Mouse (Mus musculus) adrenal gland, adult 10 weeks (tissue): Measurements from ENCODE around the gene Aif1. TPM values are rescaled to one million over a fixed set of nuclear protein-coding genes. Genes with fewer than 3 reads are reported as not detected.

Experiments
- polyA plus RNA-seq: library from polyadenylated mRNA; stranded (reverse); fragments of 350-450 nt; fragmentation: Illumina TruSeq; extraction: RNeasy Lipid Tissue Mini Kit (QIAGEN cat#74804); gene quantifications from one replicate; pipeline ENCODE4 v1.2.3, GENCODE M21; 2014; ENCODE audit warnings: low read depth, low replicate concordance

Aif1 gene
- polyA plus RNA-seq, result 8.7 TPM

GRCm38 (mm10) chr17:35175968-35176367, at the start of gene Aif1:
Gene Aif1 (minus strand): TSS chr17:35176068.

GRCm38 (mm10) chr17:35220156-35220952, 44.5 kb upstream of the Aif1 start, which contains the start of gene Gm16181:
Gene Gm16181 (plus strand): TSS chr17:35220834.

GRCm38 (mm10) chr17:35204494-35205379, 28.9 kb upstream of the Aif1 start, which contains the start of gene Lta:
Gene Lta (minus strand): TSS chr17:35205351.

GRCm38 (mm10) chr17:35201787-35202186, 25.9 kb upstream of the Aif1 start, which contains the start of gene Tnf:
Gene Tnf (minus strand): TSS chr17:35202007.

GRCm38 (mm10) chr17:35193881-35194843, 18.3 kb upstream of the Aif1 start, which contains the start of gene Ltb:
Gene Ltb (plus strand): TSS chr17:35194439.

GRCm38 (mm10) chr17:35187959-35188610, 12.2 kb upstream of the Aif1 start, which contains the start of gene Lst1:
Gene Lst1 (minus strand): TSS chr17:35188439.

GRCm38 (mm10) chr17:35164568-35165450, 11.1 kb downstream of the Aif1 start, which contains the start of gene Prrc2a:
Gene Prrc2a (minus strand): TSS chr17:35164897.

GRCm38 (mm10) chr17:35134801-35135590, 40.9 kb downstream of the Aif1 start, which contains the start of gene Bag6:
Gene Bag6 (plus strand): TSS chr17:35135178.

GRCm38 (mm10) chr17:35131500-35132173, 44.2 kb downstream of the Aif1 start, which contains the start of gene Apom:
Gene Apom (minus strand): TSS chr17:35132050.

GRCm38 (mm10) chr17:35126206-35126611, 49.7 kb downstream of the Aif1 start, which contains the start of gene D17H6S53E:
Gene D17H6S53E (plus strand): TSS chr17:35126373.

GRCm38 (mm10) chr17:35121871-35122303, 54.0 kb downstream of the Aif1 start, which contains the start of gene Csnk2b:
Gene Csnk2b (minus strand): TSS chr17:35122053.

GRCm38 (mm10) chr17:35121143-35121799, 54.6 kb downstream of the Aif1 start, which contains the start of gene Gpank1:
Gene Gpank1 (plus strand): TSS chr17:35121455.

Other genes starting within 250 kb of the Aif1 start
- 3.5 TPM for gene Neu1, start 244.8 kb downstream of the Aif1 start, polyA plus RNA-seq
- gene Hspa1b, start 216.8 kb downstream of the Aif1 start, polyA plus RNA-seq, result 46.5 TPM
- gene Gm20481, start 206.2 kb downstream of the Aif1 start, polyA plus RNA-seq, result not detected
- gene Hspa1a, start 203.9 kb downstream of the Aif1 start, polyA plus RNA-seq, result 23.9 TPM
- gene Hspa1l, start 203.4 kb downstream of the Aif1 start, polyA plus RNA-seq, result not detected
- 9.4 TPM for gene Lsm2, start 194.2 kb downstream of the Aif1 start, polyA plus RNA-seq
- gene Vars, start 175.1 kb downstream of the Aif1 start, polyA plus RNA-seq, result 10.7 TPM
- gene Vwa7, start 159.5 kb downstream of the Aif1 start, polyA plus RNA-seq, result not detected
- not detected for gene Sapcd1, start 148.1 kb downstream of the Aif1 start, polyA plus RNA-seq
- gene Msh5, start 129.3 kb downstream of the Aif1 start, polyA plus RNA-seq, result not detected
- 23.6 TPM for gene Clic1, start 126.1 kb downstream of the Aif1 start, polyA plus RNA-seq
- gene Ddah2, start 117.0 kb downstream of the Aif1 start, polyA plus RNA-seq, result not detected
- not detected for gene Ly6g6c, start 110.7 kb downstream of the Aif1 start, polyA plus RNA-seq
- not detected for gene Mpig6b, start 109.9 kb downstream of the Aif1 start, polyA plus RNA-seq
- gene Ly6g6e, start 99.2 kb downstream of the Aif1 start, polyA plus RNA-seq, result not detected
- not detected for gene Ly6g6d, start 98.0 kb downstream of the Aif1 start, polyA plus RNA-seq
- not detected for gene Ly6g6f, start 90.5 kb downstream of the Aif1 start, polyA plus RNA-seq
- gene Abhd16a, start 86.8 kb downstream of the Aif1 start, polyA plus RNA-seq, result 4.8 TPM
- not detected for gene Ly6g5c, start 67.8 kb downstream of the Aif1 start, polyA plus RNA-seq
- not detected for gene Ly6g5b, start 60.6 kb downstream of the Aif1 start, polyA plus RNA-seq
- gene Gpank1, start 54.6 kb downstream of the Aif1 start, polyA plus RNA-seq, result 1.4 TPM
- 163 TPM for gene Csnk2b, start 54.0 kb downstream of the Aif1 start, polyA plus RNA-seq
- gene D17H6S53E, start 49.7 kb downstream of the Aif1 start, polyA plus RNA-seq, result 1.3 TPM
- not detected for gene Apom, start 44.0 kb downstream of the Aif1 start, polyA plus RNA-seq
- gene Bag6, start 40.9 kb downstream of the Aif1 start, polyA plus RNA-seq, result 11.5 TPM
- 7.2 TPM for gene Prrc2a, start 11.2 kb downstream of the Aif1 start, polyA plus RNA-seq
- gene Lst1, start 12.4 kb upstream of the Aif1 start, polyA plus RNA-seq, result not detected
- not detected for gene Ltb, start 18.4 kb upstream of the Aif1 start, polyA plus RNA-seq
- not detected for gene Tnf, start 25.9 kb upstream of the Aif1 start, polyA plus RNA-seq
- not detected for gene Lta, start 29.3 kb upstream of the Aif1 start, polyA plus RNA-seq
- gene Gm16181, start 44.8 kb upstream of the Aif1 start, polyA plus RNA-seq, result not detected
- 5.0 TPM for gene Atp6v1g2, start 57.6 kb upstream of the Aif1 start, polyA plus RNA-seq
- not detected for gene Nfkbil1, start 59.7 kb upstream of the Aif1 start, polyA plus RNA-seq
- 11.1 TPM for gene Ddx39b, start 65.7 kb upstream of the Aif1 start, polyA plus RNA-seq
- 42.0 TPM for gene H2-D1, start 86.7 kb upstream of the Aif1 start, polyA plus RNA-seq
- gene H2-Q1, start 144.3 kb upstream of the Aif1 start, polyA plus RNA-seq, result not detected
- 2.0 TPM for gene H2-Q2, start 166.2 kb upstream of the Aif1 start, polyA plus RNA-seq
- gene H2-Q4, start 203.5 kb upstream of the Aif1 start, polyA plus RNA-seq, result 19.9 TPM
- gene H2-Q6, start 248.8 kb upstream of the Aif1 start, polyA plus RNA-seq, result 3.8 TPM